Mouse (Mus musculus) thymus, adult 2 months (tissue): Measurements from ENCODE around the gene Ttll1.

Experiments
- CTCF ChIP-seq: fragments of 200-500 bp; IDR thresholded peaks from 2 replicates; pipeline ENCODE4 v1.5.1; 2012; ENCODE audit warnings: mild to moderate bottlenecking, control low read depth, low read length, moderate library complexity, borderline replicate concordance; ENCODE audit not compliant: control insufficient read depth, poor library complexity, insufficient read depth; ENCODE audit errors: extremely low read depth
- POLR2A ChIP-seq: fragments of 200-500 bp; IDR thresholded peaks from 2 replicates; pipeline ENCODE4 v1.6.1; 2012; ENCODE audit warnings: mild to moderate bottlenecking, low read length, control low read depth, moderate library complexity; ENCODE audit not compliant: control insufficient read depth, poor library complexity, insufficient read depth; ENCODE audit errors: extremely low read depth

- TF ChIP-seq CTCF, result no peak
- TF ChIP-seq POLR2A, result no peak
Observed at GRCm38 (mm10) chr15:83447791-83448544, 62.7 kb downstream of the Ttll1 start.
